Mouse (Mus musculus) heart, embryonic 13.5 days (tissue): ENCODE data around the gene Brcc3. TPM values are rescaled to one million over a fixed set of nuclear protein-coding genes. Genes with fewer than 3 reads are reported as not detected.

Source experiments
- ATAC-seq: fragments of 200-750 bp; cut with Nextera tagmentation; 2 replicates; pipeline ENCODE4 v1.8.0; 2017; ENCODE audit warnings: moderate TSS enrichment; ENCODE audit not compliant: insufficient number of reproducible peaks, low FRiP score, low TSS enrichment; ENCODE audit errors: extremely low read depth
- H3K27ac ChIP-seq: fragments of 300-500 bp; sonication (generic); replicated peaks from 2 replicates; pipeline ENCODE4 v1.5.1; 2015; ENCODE audit warnings: moderate library complexity, mild to moderate bottlenecking, inconsistent platforms
- H3K27me3 ChIP-seq: fragments of 300-500 bp; sonication (generic); replicated peaks from 2 replicates; pipeline ENCODE4 v1.6.1; 2015; ENCODE audit warnings: mild to moderate bottlenecking, inconsistent platforms
- H3K36me3 ChIP-seq: fragments of 300-500 bp; sonication (generic); 2 replicates; pipeline ENCODE4 v1.6.1; 2015; ENCODE audit warnings: mild to moderate bottlenecking, inconsistent platforms
- H3K4me1 ChIP-seq: fragments of 300-500 bp; sonication (generic); 2 replicates; pipeline ENCODE4 v1.6.1; 2015; ENCODE audit warnings: inconsistent platforms
- H3K4me2 ChIP-seq: fragments of 300-500 bp; sonication (generic); 2 replicates; pipeline ENCODE4 v1.6.1; 2015; ENCODE audit warnings: inconsistent platforms, mild to moderate bottlenecking, moderate library complexity
- H3K4me3 ChIP-seq: fragments of 300-500 bp; sonication (generic); 2 replicates; pipeline ENCODE4 v1.5.1; 2015; ENCODE audit warnings: moderate library complexity, mild to moderate bottlenecking, inconsistent platforms
- H3K9ac ChIP-seq: fragments of 300-500 bp; sonication (generic); 2 replicates; pipeline ENCODE4 v1.6.1; 2015; ENCODE audit warnings: inconsistent platforms, mild to moderate bottlenecking, moderate library complexity
- H3K9me3 ChIP-seq: fragments of 300-500 bp; sonication (generic); 2 replicates; pipeline ENCODE4 v1.6.1; 2016; ENCODE audit warnings: inconsistent platforms
- WGBS: fragments of 180-500 bp; shearing (Covaris S2); methylation state at CpG from one replicate; pipeline ENCODE4 v1.1.7; 2015; ENCODE audit warnings: mixed read lengths; 5-methylcytosine and 5-hydroxymethylcytosine counted together
- polyA plus RNA-seq: library from polyadenylated mRNA; unstranded; fragments of >200 nt; fragmentation: Nextera tagmentation; extraction: Ambion mirVana; gene quantifications from 2 replicates; pipeline ENCODE4 v1.2.1, GENCODE M21; 2015

The Brcc3 gene
- polyA plus RNA-seq: 45.9 and 57.7 TPM in 2 replicates

GRCm38 (mm10) chrX:75415936-75416785 lies at the start of gene Brcc3, which contains the start of the genes Cmc4 and Mtcp1:
TSS of gene Brcc3 (plus strand) at chrX:75416628.
TSS of gene Cmc4 (minus strand) at chrX:75416584.
TSS of gene Mtcp1 (minus strand) at chrX:75416588.
- Histone ChIP-seq H3K4me3 (peak within 1 kb of the TSS; percentile 62), H3K27me3 (no peaks in the 10 kb centered on the region), H3K27ac (peak within 1 kb of the TSS; percentile 92), H3K9ac (peak within 1 kb of the TSS; percentile 83), H3K4me1 (no peaks in the 10 kb centered on the region), H3K36me3 (0 out of 2 replicates have a peak, but pooled peaks cover 4% of the 10 kb centered on the region), H3K4me2 (peak within 1 kb of the TSS; percentile 68), H3K9me3 (no peaks in the 10 kb centered on the region)
- 7% methylated on average over 48 of the region's 52 CpGs for WGBS
- peak; percentile 100 for ATAC-seq

- no peak; the same call in 1 of the 2 replicates for ATAC-seq
- Histone ChIP-seq H3K36me3 (no peaks in the 10 kb centered on the region), H3K4me2 (no peak overlapping the region), H3K9ac (no peak overlapping the region), H3K27me3 (no peaks in the 10 kb centered on the region), H3K4me1 (peaks cover 9% of the 10 kb centered on the region; the same call in 1 of the 2 replicates), H3K9me3 (no peaks in the 10 kb centered on the region), H3K27ac (no peak overlapping the region), H3K4me3 (no peak overlapping the region)
Observed at GRCm38 (mm10) chrX:75370197-75370596, 46.2 kb upstream of the Brcc3 start.

DNA sequence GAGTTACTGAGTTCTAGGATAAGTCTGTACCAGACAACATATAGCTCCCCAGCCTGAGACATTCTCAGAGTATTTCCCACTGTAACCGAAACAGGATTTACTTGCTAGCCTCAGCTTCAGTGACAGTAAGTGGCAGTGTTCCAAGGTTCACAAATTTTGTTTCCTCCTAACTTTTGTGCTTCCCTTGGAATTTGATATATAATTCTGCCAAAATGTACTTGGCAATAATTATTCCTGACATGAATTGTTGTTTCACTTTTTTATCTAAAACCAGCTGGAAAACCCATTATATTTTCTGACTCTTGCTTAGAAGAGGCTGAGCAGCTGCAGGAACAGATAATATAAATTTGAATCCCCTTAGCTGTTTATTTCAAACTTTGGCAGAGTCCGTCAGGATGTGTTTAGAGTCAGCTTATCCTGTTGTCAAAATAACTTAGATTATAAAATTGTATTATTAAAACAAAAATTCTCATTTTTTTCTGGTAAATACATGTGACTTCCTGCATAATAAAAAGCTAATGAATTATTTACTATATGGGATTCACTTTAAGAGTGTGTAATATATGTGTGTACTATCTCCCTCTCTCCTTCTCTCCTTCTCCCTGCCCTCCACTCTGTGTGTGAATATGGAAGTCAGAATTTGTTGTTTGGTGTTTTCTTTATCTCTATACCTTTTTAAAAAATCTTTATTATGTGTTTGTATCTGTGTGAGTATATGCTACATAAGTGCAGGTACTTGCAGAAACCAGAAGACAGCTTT lies 43.6 kb upstream of the Brcc3 start:
- H3K4me2 ChIP-seq: no peak overlapping the region
- no peak for ATAC-seq
- H3K4me3 ChIP-seq: no peak overlapping the region
- H3K36me3 ChIP-seq: no peaks in the 10 kb centered on the region
- 39% methylated on average over 2 of the region's 2 CpGs for WGBS
- no peak overlapping the region for H3K27ac ChIP-seq
- H3K9me3 ChIP-seq: no peaks in the 10 kb centered on the region
- H3K27me3 ChIP-seq: no peaks in the 10 kb centered on the region
- H3K4me1 ChIP-seq: peaks cover 9% of the 10 kb centered on the region; the same call in 1 of the 2 replicates
- no peak overlapping the region for H3K9ac ChIP-seq

DNA sequence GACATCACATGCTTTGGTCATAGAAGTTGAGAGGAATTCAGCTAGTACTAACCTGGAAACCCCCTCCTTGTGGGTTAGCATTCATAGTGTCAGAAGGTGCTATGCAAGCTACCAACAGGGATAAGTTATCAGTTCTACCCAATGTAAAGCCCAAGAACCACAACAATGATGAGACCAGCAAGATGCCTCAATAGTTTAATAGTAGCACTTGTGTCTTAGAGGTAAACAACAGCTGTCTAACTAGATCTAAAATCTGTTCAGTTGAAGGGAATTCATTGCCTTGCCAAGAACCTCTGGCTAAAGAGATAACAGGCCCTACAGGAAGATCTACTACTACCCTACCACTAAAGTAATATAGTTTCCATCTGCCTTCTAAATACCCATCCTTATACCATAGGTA lies 39.6 kb upstream of the Brcc3 start:
- no peaks in the 10 kb centered on the region for H3K9me3 ChIP-seq
- no peak overlapping the region for H3K4me3 ChIP-seq
- no peaks in the 10 kb centered on the region for H3K27me3 ChIP-seq
- ATAC-seq: no peak
- no peaks in the 10 kb centered on the region for H3K4me1 ChIP-seq
- H3K4me2 ChIP-seq: no peak overlapping the region
- H3K9ac ChIP-seq: no peak overlapping the region
- no peak overlapping the region for H3K27ac ChIP-seq
- no peaks in the 10 kb centered on the region for H3K36me3 ChIP-seq

DNA sequence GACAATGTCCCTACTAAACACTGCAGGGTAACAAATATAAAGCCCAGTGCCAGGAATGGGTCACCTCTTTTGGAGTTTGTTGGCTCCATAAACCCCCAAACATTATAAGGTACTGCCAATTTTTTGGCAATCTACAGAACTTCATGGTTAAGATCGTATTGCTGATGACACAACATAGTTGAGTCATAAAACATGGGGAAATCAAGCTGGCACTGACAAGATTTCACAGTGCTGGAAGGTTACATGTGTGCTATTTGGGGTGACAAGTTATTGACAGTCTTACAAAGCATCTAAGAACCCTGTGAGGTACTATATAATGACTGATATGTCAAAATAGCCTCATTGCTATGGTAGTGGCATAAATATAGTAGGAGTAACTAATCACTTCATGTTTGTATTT lies 35.3 kb upstream of the Brcc3 start:
- H3K27me3 ChIP-seq: no peaks in the 10 kb centered on the region
- no peak overlapping the region for H3K9ac ChIP-seq
- no peaks in the 10 kb centered on the region for H3K4me1 ChIP-seq
- H3K4me3 ChIP-seq: no peak overlapping the region
- ATAC-seq: no peak
- no peaks in the 10 kb centered on the region for H3K9me3 ChIP-seq
- H3K27ac ChIP-seq: no peak overlapping the region
- WGBS: 78% methylated on average over 1 of the region's 1 CpGs
- peak overlapping the region; percentile 65; the same call in 1 of the 2 replicates for H3K4me2 ChIP-seq
- no peaks in the 10 kb centered on the region for H3K36me3 ChIP-seq

DNA sequence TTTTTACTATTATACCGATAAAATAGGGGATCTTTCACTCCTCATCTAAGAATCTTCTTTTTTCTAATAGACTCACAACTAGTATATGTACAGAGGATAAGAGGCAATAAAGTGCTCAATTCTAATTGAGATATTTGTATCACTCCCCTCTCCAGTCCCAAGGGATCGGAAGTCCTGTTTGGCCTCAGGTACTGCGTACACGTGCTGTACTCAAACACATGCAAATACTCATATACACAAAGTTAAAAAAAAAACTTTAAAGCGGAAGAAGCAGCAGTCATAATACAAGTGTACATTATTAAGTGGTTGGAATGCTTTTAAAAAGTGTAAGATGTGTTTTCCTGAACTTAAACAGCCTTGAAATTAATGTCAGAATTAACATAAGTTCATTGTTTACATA lies 34.7 kb upstream of the Brcc3 start:
- Histone ChIP-seq H3K36me3 (no peaks in the 10 kb centered on the region), H3K9ac (no peak overlapping the region), H3K9me3 (no peaks in the 10 kb centered on the region), H3K4me3 (peak overlapping the region; percentile 62), H3K4me2 (peak overlapping the region; percentile 65), H3K4me1 (no peaks in the 10 kb centered on the region), H3K27ac (peak overlapping the region; percentile 92), H3K27me3 (no peaks in the 10 kb centered on the region)
- no peak for ATAC-seq
- WGBS: 68% methylated on average over 5 of the region's 5 CpGs

DNA sequence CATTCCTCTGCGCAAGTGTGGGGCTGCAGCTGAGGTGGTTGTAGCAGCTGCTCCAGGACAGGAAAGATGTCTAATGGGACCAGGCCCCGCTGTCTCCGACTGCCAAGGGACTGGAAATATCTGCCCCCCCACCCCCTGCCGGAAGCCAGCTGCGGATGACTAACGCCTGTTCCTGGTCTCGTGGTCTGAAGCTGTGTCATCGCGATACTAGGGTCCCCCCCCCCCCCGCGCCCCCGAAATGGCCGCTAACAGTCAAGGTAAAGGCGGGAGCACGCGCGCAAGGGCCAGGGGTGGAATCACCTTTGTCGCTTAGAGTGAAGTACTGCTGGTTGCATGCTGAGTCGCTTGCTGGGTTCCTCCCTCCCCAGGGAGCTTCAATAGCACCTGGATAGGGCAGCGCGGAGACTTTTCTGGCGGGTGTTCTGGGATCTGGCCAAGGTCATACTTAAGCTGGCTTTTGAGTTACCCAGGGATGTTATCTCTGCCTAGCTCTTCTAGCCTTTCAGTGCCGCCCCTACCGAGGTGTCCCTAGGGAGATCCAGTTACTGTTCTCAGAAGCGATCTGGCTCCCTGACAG lies 34.1 kb upstream of the Brcc3 start, which contains the start of the genes Fundc2 and F8:
Gene Fundc2, plus strand, starts transcription at position 205 of the 577 bp plus-strand sequence.
Gene F8, minus strand, starts transcription at position 421 of the 577 bp plus-strand sequence.
- Histone ChIP-seq H3K36me3 (peaks cover under 1% of the 10 kb centered on the region; the same call in 1 of the 2 replicates), H3K4me1 (no peaks in the 10 kb centered on the region), H3K27ac (peak within 1 kb of the TSS; percentile 92), H3K9ac (peak within 1 kb of the TSS; percentile 84), H3K4me2 (peak within 1 kb of the TSS; percentile 65), H3K4me3 (peak within 1 kb of the TSS; percentile 62), H3K9me3 (no peaks in the 10 kb centered on the region), H3K27me3 (no peaks in the 10 kb centered on the region)
- ATAC-seq: peak; percentile 83
- WGBS: 6% methylated on average over 24 of the region's 25 CpGs

DNA sequence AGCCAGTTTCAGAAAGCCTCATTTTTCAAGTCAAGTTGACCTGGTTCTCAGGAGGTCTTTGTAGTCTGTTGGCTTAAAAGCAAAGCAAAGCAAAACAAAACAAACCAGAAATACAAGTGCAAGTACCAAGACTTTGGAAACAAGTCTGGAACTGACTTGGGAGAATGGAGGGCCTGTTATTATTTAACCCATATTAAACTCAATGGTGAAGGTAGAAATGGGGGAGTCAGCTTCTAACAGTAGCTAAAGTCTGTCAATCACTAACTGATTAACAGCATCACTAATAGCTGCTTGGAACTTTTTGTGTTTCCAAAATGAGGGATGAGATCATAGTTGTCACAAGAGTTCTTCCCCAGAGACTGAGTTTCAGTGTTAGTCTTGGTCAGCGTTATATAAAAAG lies 17.0 kb upstream of the Brcc3 start:
- no peak overlapping the region for H3K27ac ChIP-seq
- H3K9me3 ChIP-seq: no peaks in the 10 kb centered on the region
- H3K36me3 ChIP-seq: peaks cover 30% of the 10 kb centered on the region
- H3K4me2 ChIP-seq: no peak overlapping the region
- H3K9ac ChIP-seq: no peak overlapping the region
- ATAC-seq: no peak
- WGBS: 86% methylated on average over 1 of the region's 1 CpGs
- no peaks in the 10 kb centered on the region for H3K27me3 ChIP-seq
- H3K4me1 ChIP-seq: no peaks in the 10 kb centered on the region
- H3K4me3 ChIP-seq: no peak overlapping the region

- H3K9ac ChIP-seq: no peak overlapping the region
- no peaks in the 10 kb centered on the region for H3K4me1 ChIP-seq
- no peak for ATAC-seq
- H3K4me2 ChIP-seq: no peak overlapping the region
- H3K27me3 ChIP-seq: no peaks in the 10 kb centered on the region
- 54% methylated on average over 2 of the region's 2 CpGs for WGBS
- H3K27ac ChIP-seq: no peak overlapping the region; the same call in 1 of the 2 replicates
- no peak overlapping the region for H3K4me3 ChIP-seq
- peaks cover 15% of the 10 kb centered on the region for H3K36me3 ChIP-seq
- no peaks in the 10 kb centered on the region for H3K9me3 ChIP-seq
Observed at GRCm38 (mm10) chrX:75402668-75403067, 13.8 kb upstream of the Brcc3 start.

DNA sequence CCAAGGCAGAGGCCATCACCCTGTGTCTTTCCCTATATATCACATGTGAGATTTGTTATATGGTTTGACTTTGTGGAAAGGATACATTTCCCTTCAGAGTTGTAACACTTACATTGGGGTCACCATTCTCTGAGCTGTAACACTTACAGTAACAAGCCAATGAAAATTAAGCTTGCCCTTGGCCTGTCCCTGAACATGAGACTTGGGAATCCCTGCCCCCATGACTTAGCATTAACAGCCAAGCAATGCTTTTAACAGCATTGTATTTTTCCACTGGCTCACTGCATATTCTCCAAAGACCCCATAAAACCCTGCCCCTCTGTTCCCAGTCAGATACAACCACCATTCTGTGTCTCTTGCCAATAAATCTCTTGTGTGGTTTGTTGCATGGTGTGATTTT lies 13.1 kb upstream of the Brcc3 start:
- Histone ChIP-seq H3K36me3 (peaks cover 15% of the 10 kb centered on the region), H3K4me2 (no peak overlapping the region), H3K9ac (no peak overlapping the region), H3K27ac (no peak overlapping the region), H3K27me3 (no peaks in the 10 kb centered on the region), H3K9me3 (no peaks in the 10 kb centered on the region), H3K4me3 (no peak overlapping the region), H3K4me1 (no peaks in the 10 kb centered on the region)
- no peak for ATAC-seq

DNA sequence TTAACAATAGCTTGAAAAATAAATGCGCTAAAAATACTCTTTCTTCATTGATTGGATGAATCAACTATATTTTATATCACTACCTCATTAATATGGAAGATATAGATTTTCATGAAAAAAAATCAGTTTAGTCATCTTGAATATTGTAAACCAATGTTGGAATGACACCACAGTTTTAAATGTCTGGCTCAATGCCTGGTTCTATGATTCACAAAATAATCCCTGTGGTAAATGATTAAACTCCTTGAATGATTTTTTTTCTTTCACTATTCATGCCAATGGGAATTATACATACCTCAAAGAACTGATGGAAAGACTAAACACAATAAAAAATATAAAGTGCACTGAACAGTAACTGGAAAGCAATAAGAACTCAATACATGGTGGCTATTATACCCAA lies 6.7 kb upstream of the Brcc3 start:
- ATAC-seq: no peak
- Histone ChIP-seq H3K9me3 (no peaks in the 10 kb centered on the region), H3K4me3 (no peak overlapping the region), H3K4me2 (no peak overlapping the region), H3K9ac (no peak overlapping the region), H3K4me1 (no peaks in the 10 kb centered on the region), H3K36me3 (0 out of 2 replicates have a peak, but pooled peaks cover 4% of the 10 kb centered on the region), H3K27me3 (no peaks in the 10 kb centered on the region), H3K27ac (no peak overlapping the region)
- WGBS: 90% methylated on average over 1 of the region's 1 CpGs
